Mouse (Mus musculus): Measurements from ENCODE around the gene D17Wsu92e. TPM values are rescaled to one million over a fixed set of nuclear protein-coding genes. Genes with fewer than 3 reads are reported as not detected.

Gene D17Wsu92e
- polyA plus RNA-seq, 1 experiment from 2014 or later: 10.9 TPM

- Histone ChIP-seq H3K27ac (ENCODE audit: low read depth, low read length) (no peak overlapping the region), H3K4me3 (ENCODE audit: low read depth, low read length) (no peak overlapping the region), H3K4me1 (replicated peaks; ENCODE audit: control insufficient read depth, insufficient read depth, low read length) (no peaks in the 10 kb centered on the region), H3K9me3 (ENCODE audit: control insufficient read depth, low read length) (no peaks in the 10 kb centered on the region), H3K36me3 (ENCODE audit: control insufficient read depth, insufficient read depth, low read length) (no peaks in the 10 kb centered on the region), H3K9ac (ENCODE audit: low read depth, low read length) (no peak overlapping the region), H3K4me2 (replicated peaks; ENCODE audit: low read depth, low read length) (no peak overlapping the region), H3K27me3 (ENCODE audit: control insufficient read depth, insufficient read depth, low read length) (no peaks in the 10 kb centered on the region)
- WGBS: 92% methylated on average over 16 of the region's 16 CpGs
- ATAC-seq (ENCODE audit: low FRiP score): no peak
- DNase-seq (ENCODE audit: low spot score): no peak
Observed at GRCm38 (mm10) chr17:27810569-27811331, 9.7 kb downstream of the D17Wsu92e start.

- Histone ChIP-seq H3K4me1 (replicated peaks; ENCODE audit: control insufficient read depth, insufficient read depth, low read length) (no peaks in the 10 kb centered on the region), H3K9me3 (ENCODE audit: control insufficient read depth, low read length) (no peaks in the 10 kb centered on the region), H3K4me2 (replicated peaks; ENCODE audit: low read depth, low read length) (no peak overlapping the region), H3K36me3 (ENCODE audit: control insufficient read depth, insufficient read depth, low read length) (no peaks in the 10 kb centered on the region), H3K9ac (ENCODE audit: low read depth, low read length) (no peak overlapping the region), H3K27ac (ENCODE audit: low read depth, low read length) (no peak overlapping the region), H3K4me3 (ENCODE audit: low read depth, low read length) (no peak overlapping the region), H3K27me3 (ENCODE audit: control insufficient read depth, insufficient read depth, low read length) (no peaks in the 10 kb centered on the region)
- WGBS: 86% methylated on average over 2 of the region's 2 CpGs
- DNase-seq (ENCODE audit: low spot score) (no peak), ATAC-seq (ENCODE audit: low FRiP score) (no peak)
Observed at GRCm38 (mm10) chr17:27807542-27808078, 12.8 kb downstream of the D17Wsu92e start.

- Histone ChIP-seq H3K4me1 (replicated peaks; ENCODE audit: control insufficient read depth, insufficient read depth, low read length) (0 out of 2 replicates have a peak, but pooled peaks cover 3% of the 10 kb centered on the region), H3K9me3 (ENCODE audit: control insufficient read depth, low read length) (no peaks in the 10 kb centered on the region), H3K4me2 (replicated peaks; ENCODE audit: low read depth, low read length) (no peak overlapping the region), H3K9ac (ENCODE audit: low read depth, low read length) (no peak overlapping the region), H3K27me3 (ENCODE audit: control insufficient read depth, insufficient read depth, low read length) (no peaks in the 10 kb centered on the region), H3K4me3 (ENCODE audit: low read depth, low read length) (no peak overlapping the region), H3K27ac (ENCODE audit: low read depth, low read length) (no peak overlapping the region), H3K36me3 (ENCODE audit: control insufficient read depth, insufficient read depth, low read length) (no peaks in the 10 kb centered on the region)
- 94% methylated on average over 10 of the region's 10 CpGs for whole genome bisulfite sequencing
- DNase-seq (ENCODE audit: low spot score): no peak
- ATAC-seq (ENCODE audit: low FRiP score): no peak
Observed at GRCm38 (mm10) chr17:27804803-27805770, 15.4 kb downstream of the D17Wsu92e start.

- H3K27me3 ChIP-seq (ENCODE audit: control insufficient read depth, insufficient read depth, low read length): no peaks in the 10 kb centered on the region
- no peak overlapping the region for H3K27ac ChIP-seq (ENCODE audit: low read depth, low read length)
- H3K9me3 ChIP-seq (ENCODE audit: control insufficient read depth, low read length): no peaks in the 10 kb centered on the region
- ATAC-seq (ENCODE audit: low FRiP score) (no peak), DNase-seq (ENCODE audit: low spot score) (no peak)
- no peak overlapping the region for H3K4me3 ChIP-seq (ENCODE audit: low read depth, low read length)
- no peak overlapping the region for H3K4me2 ChIP-seq (replicated peaks; ENCODE audit: low read depth, low read length)
- 85% methylated on average over 7 of the region's 7 CpGs for WGBS
- H3K36me3 ChIP-seq (ENCODE audit: control insufficient read depth, insufficient read depth, low read length): no peaks in the 10 kb centered on the region
- peaks cover 3% of the 10 kb centered on the region; the same call in 1 of the 2 replicates for H3K4me1 ChIP-seq (replicated peaks; ENCODE audit: control insufficient read depth, insufficient read depth, low read length)
- no peak overlapping the region for H3K9ac ChIP-seq (ENCODE audit: low read depth, low read length)
Observed at GRCm38 (mm10) chr17:27804156-27804690, 16.2 kb downstream of the D17Wsu92e start.

- WGBS: 82% methylated on average over 4 of the region's 4 CpGs
- H3K4me1 ChIP-seq (replicated peaks; ENCODE audit: control insufficient read depth, insufficient read depth, low read length): peaks cover 3% of the 10 kb centered on the region; the same call in 1 of the 2 replicates
- H3K4me2 ChIP-seq (replicated peaks; ENCODE audit: low read depth, low read length): no peak overlapping the region
- no peak overlapping the region for H3K9ac ChIP-seq (ENCODE audit: low read depth, low read length)
- H3K27me3 ChIP-seq (ENCODE audit: control insufficient read depth, insufficient read depth, low read length): no peaks in the 10 kb centered on the region
- H3K4me3 ChIP-seq (ENCODE audit: low read depth, low read length): no peak overlapping the region
- H3K27ac ChIP-seq (ENCODE audit: low read depth, low read length): no peak overlapping the region
- DNase-seq (ENCODE audit: low spot score) (no peak), ATAC-seq (ENCODE audit: low FRiP score) (no peak)
- H3K9me3 ChIP-seq (ENCODE audit: control insufficient read depth, low read length): no peaks in the 10 kb centered on the region
- no peaks in the 10 kb centered on the region for H3K36me3 ChIP-seq (ENCODE audit: control insufficient read depth, insufficient read depth, low read length)
Observed at GRCm38 (mm10) chr17:27803752-27804151, 16.7 kb downstream of the D17Wsu92e start.

- Histone ChIP-seq H3K36me3 (ENCODE audit: control insufficient read depth, insufficient read depth, low read length) (no peaks in the 10 kb centered on the region), H3K27me3 (ENCODE audit: control insufficient read depth, insufficient read depth, low read length) (no peaks in the 10 kb centered on the region), H3K9me3 (ENCODE audit: control insufficient read depth, low read length) (no peaks in the 10 kb centered on the region), H3K4me1 (replicated peaks; ENCODE audit: control insufficient read depth, insufficient read depth, low read length) (peaks cover 6% of the 10 kb centered on the region), H3K4me3 (ENCODE audit: low read depth, low read length) (no peak overlapping the region), H3K4me2 (replicated peaks; ENCODE audit: low read depth, low read length) (no peak overlapping the region), H3K27ac (ENCODE audit: low read depth, low read length) (no peak overlapping the region; the same call in 1 of the 2 replicates), H3K9ac (ENCODE audit: low read depth, low read length) (no peak overlapping the region)
- WGBS: 91% methylated on average over 9 of the region's 9 CpGs
- DNase-seq (ENCODE audit: low spot score) (no peak), ATAC-seq (ENCODE audit: low FRiP score) (no peak)
Observed at GRCm38 (mm10) chr17:27800710-27801648, 19.5 kb downstream of the D17Wsu92e start.

GRCm38 (mm10) chr17:27799771-27800584 lies 20.5 kb downstream of the D17Wsu92e start:
- Histone ChIP-seq H3K9ac (ENCODE audit: low read depth, low read length) (no peak overlapping the region), H3K9me3 (ENCODE audit: control insufficient read depth, low read length) (no peaks in the 10 kb centered on the region), H3K4me3 (ENCODE audit: low read depth, low read length) (no peak overlapping the region), H3K27ac (ENCODE audit: low read depth, low read length) (peak overlapping the region; percentile 82), H3K27me3 (ENCODE audit: control insufficient read depth, insufficient read depth, low read length) (no peaks in the 10 kb centered on the region), H3K36me3 (ENCODE audit: control insufficient read depth, insufficient read depth, low read length) (no peaks in the 10 kb centered on the region), H3K4me2 (replicated peaks; ENCODE audit: low read depth, low read length) (no peak overlapping the region), H3K4me1 (replicated peaks; ENCODE audit: control insufficient read depth, insufficient read depth, low read length) (peaks cover 6% of the 10 kb centered on the region)
- DNase-seq (ENCODE audit: low spot score): peak; percentile 36
- 63% methylated on average over 16 of the region's 16 CpGs for WGBS
- ATAC-seq (ENCODE audit: low FRiP score): no peak
